Mouse (Mus musculus): Measurements from ENCODE around the gene Myf5. TPM values are rescaled to one million over a fixed set of nuclear protein-coding genes. Genes with fewer than 3 reads are reported as not detected.

Gene Myf5
- polyA plus RNA-seq, 1 experiment from 2014 or later = 0.30 TPM

DNA sequence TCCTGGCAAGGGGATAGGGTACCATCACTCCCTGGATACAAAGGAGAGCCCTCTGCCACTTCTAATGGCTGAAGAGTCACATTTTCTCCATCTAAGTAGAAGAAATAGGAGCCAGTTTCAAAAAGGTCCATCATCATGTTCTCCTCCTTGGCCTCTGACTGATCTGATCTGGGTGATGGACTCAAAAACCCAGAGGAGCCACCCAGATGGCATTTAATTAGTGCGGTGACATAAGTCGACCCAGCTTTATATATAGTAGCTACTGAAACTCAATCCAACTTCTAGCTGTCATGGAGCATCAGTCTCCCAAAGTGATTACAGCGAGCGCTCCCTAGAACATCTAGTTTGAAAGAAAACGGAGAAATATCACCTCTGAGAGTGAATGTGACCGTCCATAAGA lies 8.6 kb upstream of the Myf5 start, which contains the start of gene Myf6:
TSS of gene Myf6 (minus strand) at position 170 of the 400 bp plus-strand sequence.
- H3K4me1 ChIP-seq (replicated peaks; ENCODE audit: control insufficient read depth, insufficient read depth, low read length) = no peaks in the 10 kb centered on the region
- no peak within 1 kb of the TSS for H3K27ac ChIP-seq (ENCODE audit: low read length)
- peak within 1 kb of the TSS; percentile 36; the same call in 1 of the 2 replicates for H3K4me3 ChIP-seq (ENCODE audit: low read length)
- WGBS = 88% methylated on average over 6 of the region's 6 CpGs
- no peaks in the 10 kb centered on the region for H3K36me3 ChIP-seq (ENCODE audit: control insufficient read depth, insufficient read depth, low read length)
- H3K9me3 ChIP-seq (ENCODE audit: control insufficient read depth, low read length) = no peaks in the 10 kb centered on the region
- peak within 1 kb of the TSS; percentile 66 for H3K4me2 ChIP-seq (ENCODE audit: low read depth, low read length)
- no peak for ATAC-seq (ENCODE audit: low read depth)
- H3K9ac ChIP-seq (ENCODE audit: low read length) = no peak within 1 kb of the TSS; the same call in 1 of the 2 replicates
- H3K27me3 ChIP-seq (ENCODE audit: control insufficient read depth, insufficient read depth, low read depth, low read length) = no peaks in the 10 kb centered on the region

DNA sequence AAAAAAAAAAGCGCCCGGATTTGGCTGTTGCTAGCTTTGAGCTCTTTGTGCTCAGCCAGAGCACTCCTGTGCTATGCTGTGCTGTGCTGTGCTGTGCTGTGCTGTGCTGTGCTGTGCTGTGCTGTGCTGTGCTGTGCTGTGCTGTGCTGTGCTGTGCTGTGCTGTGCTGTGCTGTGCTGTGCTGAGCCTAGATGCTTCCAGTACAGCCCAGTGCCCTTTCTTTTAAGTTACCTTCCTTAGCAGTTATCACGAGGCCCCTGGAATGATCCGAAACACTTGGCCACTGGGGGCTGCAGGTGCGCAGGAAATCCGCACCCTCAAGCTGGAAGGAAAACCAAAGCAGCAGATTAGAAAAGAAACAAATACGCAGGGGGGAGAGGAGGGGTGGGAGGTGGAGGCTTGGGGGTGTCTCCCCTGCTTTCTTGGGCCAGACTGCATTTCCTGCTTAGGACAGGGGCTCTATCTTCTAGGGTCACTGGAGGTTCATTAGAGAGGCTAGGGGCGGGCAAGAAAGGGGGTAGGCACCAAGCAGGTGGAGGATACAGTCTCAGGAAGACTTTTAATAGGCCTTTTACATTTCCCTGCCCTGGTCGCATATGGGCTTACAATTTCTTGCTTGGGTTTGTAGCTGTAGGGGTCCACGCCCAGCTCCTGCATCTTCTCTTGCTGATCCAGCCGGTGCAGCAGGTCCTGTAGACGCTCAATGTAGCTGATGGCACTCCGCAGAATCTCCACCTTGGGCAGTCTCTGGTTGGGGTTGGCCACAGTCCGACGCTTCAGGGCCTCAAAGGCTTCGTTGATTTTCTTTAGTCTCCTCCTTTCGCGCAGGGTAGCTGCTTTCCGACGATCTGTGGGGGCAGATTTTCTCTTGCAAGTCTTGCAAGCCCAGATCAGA lies 7.9 kb upstream of the Myf5 start:
- Histone ChIP-seq H3K4me1 (replicated peaks; ENCODE audit: control insufficient read depth, insufficient read depth, low read length) (no peaks in the 10 kb centered on the region), H3K4me2 (ENCODE audit: low read depth, low read length) (peak overlapping the region; percentile 66), H3K9ac (ENCODE audit: low read length) (peak overlapping the region; percentile 60), H3K36me3 (ENCODE audit: control insufficient read depth, insufficient read depth, low read length) (no peaks in the 10 kb centered on the region), H3K9me3 (ENCODE audit: control insufficient read depth, low read length) (no peaks in the 10 kb centered on the region), H3K4me3 (ENCODE audit: low read length) (peak overlapping the region; percentile 36), H3K27ac (ENCODE audit: low read length) (no peak overlapping the region), H3K27me3 (ENCODE audit: control insufficient read depth, insufficient read depth, low read depth, low read length) (no peaks in the 10 kb centered on the region)
- peak; percentile 10 for ATAC-seq (ENCODE audit: low read depth)
- 48% methylated on average over 20 of the region's 20 CpGs for WGBS

DNA sequence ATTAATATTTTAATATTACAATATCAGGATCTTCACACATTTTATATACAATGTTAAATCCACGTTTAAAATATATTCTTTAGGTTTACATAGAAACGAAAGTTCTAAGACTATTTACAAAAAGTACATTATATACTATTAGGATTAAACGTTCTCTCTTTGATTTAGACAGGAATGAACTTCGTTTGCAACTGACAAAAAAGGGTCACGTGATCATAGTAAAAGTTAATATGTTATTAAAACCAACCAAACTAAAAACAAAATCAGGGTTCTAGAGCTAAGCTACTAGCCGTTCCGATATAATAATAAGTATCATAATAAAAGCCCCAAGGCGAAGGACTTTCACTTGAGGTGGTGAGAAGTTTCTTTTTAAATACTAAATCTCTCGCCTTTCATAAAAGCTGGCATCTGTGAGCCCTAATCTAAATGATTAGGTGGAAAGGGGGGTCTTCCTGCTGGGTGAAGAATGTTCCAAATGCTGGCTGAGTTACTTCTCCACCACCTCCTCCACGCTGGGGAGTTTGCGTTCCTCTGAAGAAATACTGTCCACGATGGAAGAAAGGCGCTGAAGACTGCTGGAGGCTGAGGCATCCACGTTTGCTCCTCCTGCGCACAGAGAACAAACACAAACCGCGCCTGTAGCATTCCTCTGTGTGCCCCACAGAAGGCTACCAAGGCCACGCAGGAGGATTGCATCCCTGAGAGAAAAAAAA lies 7.1 kb upstream of the Myf5 start:
- ATAC-seq (ENCODE audit: low read depth) = peak; percentile 68
- H3K4me2 ChIP-seq (ENCODE audit: low read depth, low read length) = peak overlapping the region; percentile 66
- WGBS = 24% methylated on average over 18 of the region's 18 CpGs
- H3K27me3 ChIP-seq (ENCODE audit: control insufficient read depth, insufficient read depth, low read depth, low read length) = no peaks in the 10 kb centered on the region
- H3K4me1 ChIP-seq (replicated peaks; ENCODE audit: control insufficient read depth, insufficient read depth, low read length) = no peaks in the 10 kb centered on the region
- H3K36me3 ChIP-seq (ENCODE audit: control insufficient read depth, insufficient read depth, low read length) = no peaks in the 10 kb centered on the region
- peak overlapping the region; percentile 60 for H3K9ac ChIP-seq (ENCODE audit: low read length)
- no peak overlapping the region for H3K27ac ChIP-seq (ENCODE audit: low read length)
- H3K9me3 ChIP-seq (ENCODE audit: control insufficient read depth, low read length) = no peaks in the 10 kb centered on the region
- peak overlapping the region; percentile 36 for H3K4me3 ChIP-seq (ENCODE audit: low read length)

DNA sequence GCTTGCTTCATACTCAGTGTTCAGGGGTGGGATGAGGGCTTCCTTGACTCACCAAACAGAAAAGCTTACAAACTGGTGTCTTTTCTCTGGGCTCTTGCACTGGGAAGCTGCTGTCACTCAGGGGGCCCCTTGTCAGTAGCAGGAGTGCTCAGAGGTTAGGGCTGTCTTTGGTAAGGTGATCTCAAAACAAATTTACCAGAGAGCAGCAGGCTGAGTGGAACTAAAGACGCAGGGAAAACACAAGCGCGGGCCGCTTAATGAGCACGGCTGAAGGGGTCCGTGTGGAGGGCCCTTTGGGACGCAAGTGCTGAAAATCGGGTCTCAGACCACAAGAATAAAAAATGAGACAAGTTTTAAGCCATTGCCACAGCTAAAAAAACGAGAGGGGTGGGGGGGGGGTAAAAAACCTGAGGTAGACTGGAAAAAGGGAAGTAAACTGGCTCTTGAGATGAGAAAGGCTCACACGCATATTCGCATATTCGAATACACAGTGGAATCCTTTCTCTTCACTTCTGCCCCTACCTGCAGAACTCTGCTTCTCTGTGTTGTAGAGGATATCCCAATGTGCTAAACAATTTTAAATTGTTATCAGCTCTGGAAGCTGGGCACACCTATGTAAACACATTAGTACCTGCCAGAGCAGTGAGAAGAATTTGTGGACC lies 2.9 kb upstream of the Myf5 start:
- Histone ChIP-seq H3K27ac (ENCODE audit: low read length) (no peak overlapping the region), H3K4me1 (replicated peaks; ENCODE audit: control insufficient read depth, insufficient read depth, low read length) (no peaks in the 10 kb centered on the region), H3K36me3 (ENCODE audit: control insufficient read depth, insufficient read depth, low read length) (no peaks in the 10 kb centered on the region), H3K4me2 (ENCODE audit: low read depth, low read length) (no peak overlapping the region), H3K9me3 (ENCODE audit: control insufficient read depth, low read length) (no peaks in the 10 kb centered on the region), H3K27me3 (ENCODE audit: control insufficient read depth, insufficient read depth, low read depth, low read length) (no peaks in the 10 kb centered on the region), H3K4me3 (ENCODE audit: low read length) (no peak overlapping the region), H3K9ac (ENCODE audit: low read length) (no peak overlapping the region)
- ATAC-seq (ENCODE audit: low read depth) = no peak
- 31% methylated on average over 12 of the region's 12 CpGs for WGBS

DNA sequence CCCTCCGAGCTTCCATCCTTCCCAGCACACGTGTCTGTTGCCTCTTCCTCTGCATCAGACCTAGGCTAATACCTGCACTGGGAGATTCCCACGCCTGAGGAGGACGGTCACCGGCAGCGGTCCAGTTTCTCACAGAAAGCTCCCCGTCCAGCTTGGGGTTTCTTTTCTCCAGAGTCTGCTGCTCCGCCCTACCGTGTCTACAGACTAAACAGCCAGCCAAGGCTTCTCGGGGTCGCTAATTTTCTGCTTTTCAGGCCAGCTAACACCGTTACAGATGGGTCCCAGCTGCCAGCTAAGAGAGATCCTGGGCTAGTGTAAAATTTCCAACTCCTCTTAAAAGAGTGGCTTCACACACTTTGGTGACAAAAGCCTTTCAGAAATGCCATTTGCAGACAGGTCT lies 836 bp upstream of the Myf5 start:
- peak overlapping the region; percentile 11; the same call in 1 of the 2 replicates for H3K4me2 ChIP-seq (ENCODE audit: low read depth, low read length)
- no peaks in the 10 kb centered on the region for H3K4me1 ChIP-seq (replicated peaks; ENCODE audit: control insufficient read depth, insufficient read depth, low read length)
- no peak overlapping the region for H3K4me3 ChIP-seq (ENCODE audit: low read length)
- H3K27me3 ChIP-seq (ENCODE audit: control insufficient read depth, insufficient read depth, low read depth, low read length) = no peaks in the 10 kb centered on the region
- H3K27ac ChIP-seq (ENCODE audit: low read length) = no peak overlapping the region
- H3K9me3 ChIP-seq (ENCODE audit: control insufficient read depth, low read length) = no peaks in the 10 kb centered on the region
- no peaks in the 10 kb centered on the region for H3K36me3 ChIP-seq (ENCODE audit: control insufficient read depth, insufficient read depth, low read length)
- no peak overlapping the region for H3K9ac ChIP-seq (ENCODE audit: low read length)
- no peak for ATAC-seq (ENCODE audit: low read depth)
- WGBS = 43% methylated on average over 12 of the region's 12 CpGs

DNA sequence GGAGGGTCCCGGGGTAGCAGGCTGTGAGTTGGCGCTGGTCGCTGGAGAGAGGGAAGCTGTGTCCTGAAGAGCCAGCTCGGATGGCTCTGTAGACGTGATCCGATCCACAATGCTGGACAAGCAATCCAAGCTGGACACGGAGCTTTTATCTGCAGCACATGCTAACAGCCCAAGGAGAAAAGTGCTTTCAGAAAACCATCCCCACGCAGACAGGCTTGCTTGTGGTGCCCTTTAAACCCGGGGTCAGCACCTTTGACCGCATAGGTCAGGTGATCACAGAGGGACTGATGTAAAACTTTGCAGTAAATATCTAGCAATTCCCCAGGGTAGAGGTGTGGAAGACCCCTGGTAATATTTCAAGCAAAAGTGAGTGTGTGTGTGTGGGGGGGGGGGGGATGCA lies 1.9 kb downstream of the Myf5 start:
- WGBS = 55% methylated on average over 10 of the region's 10 CpGs
- Histone ChIP-seq H3K4me3 (ENCODE audit: low read length) (no peak overlapping the region), H3K27ac (ENCODE audit: low read length) (no peak overlapping the region), H3K27me3 (ENCODE audit: control insufficient read depth, insufficient read depth, low read depth, low read length) (no peaks in the 10 kb centered on the region), H3K4me1 (replicated peaks; ENCODE audit: control insufficient read depth, insufficient read depth, low read length) (no peaks in the 10 kb centered on the region), H3K4me2 (ENCODE audit: low read depth, low read length) (no peak overlapping the region), H3K9me3 (ENCODE audit: control insufficient read depth, low read length) (no peaks in the 10 kb centered on the region), H3K36me3 (ENCODE audit: control insufficient read depth, insufficient read depth, low read length) (no peaks in the 10 kb centered on the region), H3K9ac (ENCODE audit: low read length) (0 out of 2 replicates have a peak overlapping the region, but pooled peaks have one; percentile 4)
- no peak for ATAC-seq (ENCODE audit: low read depth)

DNA sequence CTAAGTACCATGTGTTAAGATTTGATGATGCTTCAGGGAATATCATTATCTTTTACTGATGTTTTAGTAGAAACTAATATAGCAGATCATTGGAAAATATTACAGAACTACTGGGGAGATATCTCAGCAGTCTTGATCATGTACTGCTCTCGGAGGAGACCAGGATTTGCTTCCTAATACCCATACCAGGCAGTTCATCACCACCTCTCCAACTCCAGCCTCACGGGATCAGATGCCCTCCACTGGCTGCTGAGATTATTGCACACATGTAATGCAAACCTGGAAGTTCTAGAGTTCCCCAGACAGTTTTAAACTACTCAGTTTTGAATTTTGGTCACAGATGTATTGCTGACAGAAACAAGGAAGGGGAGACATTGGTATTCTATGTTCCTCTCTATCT lies 12.4 kb downstream of the Myf5 start:
- Histone ChIP-seq H3K4me1 (replicated peaks; ENCODE audit: control insufficient read depth, insufficient read depth, low read length) (no peaks in the 10 kb centered on the region), H3K4me2 (ENCODE audit: low read depth, low read length) (no peak overlapping the region), H3K9me3 (ENCODE audit: control insufficient read depth, low read length) (no peaks in the 10 kb centered on the region), H3K36me3 (ENCODE audit: control insufficient read depth, insufficient read depth, low read length) (no peaks in the 10 kb centered on the region), H3K4me3 (ENCODE audit: low read length) (no peak overlapping the region), H3K27ac (ENCODE audit: low read length) (no peak overlapping the region), H3K27me3 (ENCODE audit: control insufficient read depth, insufficient read depth, low read depth, low read length) (no peaks in the 10 kb centered on the region), H3K9ac (ENCODE audit: low read length) (no peak overlapping the region)
- no peak for ATAC-seq (ENCODE audit: low read depth)
- WGBS = 47% methylated on average over 2 of the region's 2 CpGs

DNA sequence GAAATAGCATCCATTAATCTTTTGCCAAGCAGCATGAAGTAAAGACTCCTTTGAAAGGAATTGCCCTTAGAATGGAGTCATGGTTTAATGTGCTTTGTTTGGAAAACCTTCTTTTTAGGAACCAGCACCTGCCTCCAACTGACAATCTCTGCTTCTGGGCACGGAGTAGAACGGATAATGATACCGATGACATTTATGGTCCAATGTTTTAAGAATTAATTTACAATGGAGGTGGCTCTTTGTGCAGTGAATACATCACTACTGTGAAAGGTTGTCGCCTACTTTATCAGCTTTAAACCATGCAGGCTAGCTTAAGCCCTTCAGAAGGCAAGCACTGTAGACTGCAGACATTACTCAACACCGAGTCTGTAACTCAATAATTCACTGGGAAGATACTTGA lies 14.2 kb downstream of the Myf5 start:
- H3K27ac ChIP-seq (ENCODE audit: low read length) = no peak overlapping the region
- no peak overlapping the region for H3K4me2 ChIP-seq (ENCODE audit: low read depth, low read length)
- no peaks in the 10 kb centered on the region for H3K9me3 ChIP-seq (ENCODE audit: control insufficient read depth, low read length)
- no peaks in the 10 kb centered on the region for H3K36me3 ChIP-seq (ENCODE audit: control insufficient read depth, insufficient read depth, low read length)
- H3K9ac ChIP-seq (ENCODE audit: low read length) = no peak overlapping the region
- no peak for ATAC-seq (ENCODE audit: low read depth)
- no peak overlapping the region for H3K4me3 ChIP-seq (ENCODE audit: low read length)
- H3K27me3 ChIP-seq (ENCODE audit: control insufficient read depth, insufficient read depth, low read depth, low read length) = no peaks in the 10 kb centered on the region
- H3K4me1 ChIP-seq (replicated peaks; ENCODE audit: control insufficient read depth, insufficient read depth, low read length) = no peaks in the 10 kb centered on the region
- WGBS = 80% methylated on average over 5 of the region's 5 CpGs

DNA sequence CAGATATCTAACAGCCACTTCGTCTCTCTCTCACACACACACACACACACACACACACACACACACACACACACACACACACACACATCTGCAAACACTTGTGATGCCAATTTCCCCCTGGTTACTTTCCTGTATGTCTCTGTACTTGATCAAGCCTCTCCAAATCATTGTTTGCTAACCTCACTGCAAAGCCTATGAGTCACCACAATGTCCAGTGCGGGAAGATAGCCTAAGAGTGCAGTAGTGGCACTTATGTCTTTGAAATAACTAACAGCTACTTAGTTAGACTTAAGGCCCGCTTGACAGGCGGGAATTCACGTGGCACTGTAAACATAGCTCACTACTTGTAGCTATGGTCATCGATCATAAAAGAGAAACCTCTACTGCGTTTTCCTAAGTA lies 18.1 kb downstream of the Myf5 start:
- H3K9me3 ChIP-seq (ENCODE audit: control insufficient read depth, low read length) = no peaks in the 10 kb centered on the region
- H3K27ac ChIP-seq (ENCODE audit: low read length) = no peak overlapping the region
- H3K9ac ChIP-seq (ENCODE audit: low read length) = no peak overlapping the region
- peak; percentile 97 for ATAC-seq (ENCODE audit: low read depth)
- no peaks in the 10 kb centered on the region for H3K4me1 ChIP-seq (replicated peaks; ENCODE audit: control insufficient read depth, insufficient read depth, low read length)
- H3K4me3 ChIP-seq (ENCODE audit: low read length) = no peak overlapping the region
- no peak overlapping the region for H3K4me2 ChIP-seq (ENCODE audit: low read depth, low read length)
- no peaks in the 10 kb centered on the region for H3K36me3 ChIP-seq (ENCODE audit: control insufficient read depth, insufficient read depth, low read length)
- no peaks in the 10 kb centered on the region for H3K27me3 ChIP-seq (ENCODE audit: control insufficient read depth, insufficient read depth, low read depth, low read length)
- WGBS = 19% methylated on average over 6 of the region's 7 CpGs

Measured in lung, embryonic 16.5 days (tissue).